Mouse (Mus musculus): Measurements from ENCODE around the gene Gla. TPM values are rescaled to one million over a fixed set of nuclear protein-coding genes. Genes with fewer than 3 reads are reported as not detected.

Gene Gla
- 1 to 10 TPM; 5.1 to 6.7 TPM for polyA plus RNA-seq (2017; shearing (Covaris generic))

DNA sequence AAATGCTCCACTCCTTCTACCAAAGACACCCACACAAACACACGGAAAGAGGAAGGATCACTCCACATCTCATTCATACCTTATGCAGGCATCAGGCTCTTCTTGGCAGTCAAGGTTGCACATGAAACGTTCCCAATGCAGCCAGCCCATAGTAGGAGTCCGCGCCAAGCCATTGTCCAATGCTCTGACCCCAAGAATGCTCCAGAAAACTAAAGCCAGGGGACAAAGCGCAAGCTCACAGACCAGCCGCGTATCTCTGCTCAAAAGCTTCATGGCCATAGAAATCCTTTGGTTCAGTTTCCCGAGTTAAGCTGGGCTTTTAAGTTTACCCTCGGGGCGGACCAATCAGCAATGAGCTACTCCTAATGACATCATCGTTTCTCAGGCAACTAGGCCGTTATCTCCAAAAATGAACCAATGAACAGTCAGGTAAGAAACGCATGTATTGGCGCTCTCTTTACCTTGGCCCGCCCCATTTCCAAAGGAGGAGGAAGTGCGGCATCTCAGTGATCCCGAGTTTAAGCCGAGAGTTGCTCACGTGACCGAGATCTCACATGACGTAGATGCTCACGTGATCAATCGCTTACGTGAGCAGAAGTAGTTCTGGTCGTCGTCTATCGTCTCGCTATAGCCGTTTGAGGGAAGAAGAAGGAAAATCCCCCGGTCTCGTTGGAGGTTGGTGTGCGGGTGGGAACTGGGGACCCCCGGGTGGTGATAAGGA is at the start of gene Gla, which contains the start of gene Hnrnph2:
Gene Gla (minus strand): TSS at position 467 of the 721 bp plus-strand sequence.
Gene Hnrnph2 (plus strand): TSS at position 521 of the 721 bp plus-strand sequence.

DNA sequence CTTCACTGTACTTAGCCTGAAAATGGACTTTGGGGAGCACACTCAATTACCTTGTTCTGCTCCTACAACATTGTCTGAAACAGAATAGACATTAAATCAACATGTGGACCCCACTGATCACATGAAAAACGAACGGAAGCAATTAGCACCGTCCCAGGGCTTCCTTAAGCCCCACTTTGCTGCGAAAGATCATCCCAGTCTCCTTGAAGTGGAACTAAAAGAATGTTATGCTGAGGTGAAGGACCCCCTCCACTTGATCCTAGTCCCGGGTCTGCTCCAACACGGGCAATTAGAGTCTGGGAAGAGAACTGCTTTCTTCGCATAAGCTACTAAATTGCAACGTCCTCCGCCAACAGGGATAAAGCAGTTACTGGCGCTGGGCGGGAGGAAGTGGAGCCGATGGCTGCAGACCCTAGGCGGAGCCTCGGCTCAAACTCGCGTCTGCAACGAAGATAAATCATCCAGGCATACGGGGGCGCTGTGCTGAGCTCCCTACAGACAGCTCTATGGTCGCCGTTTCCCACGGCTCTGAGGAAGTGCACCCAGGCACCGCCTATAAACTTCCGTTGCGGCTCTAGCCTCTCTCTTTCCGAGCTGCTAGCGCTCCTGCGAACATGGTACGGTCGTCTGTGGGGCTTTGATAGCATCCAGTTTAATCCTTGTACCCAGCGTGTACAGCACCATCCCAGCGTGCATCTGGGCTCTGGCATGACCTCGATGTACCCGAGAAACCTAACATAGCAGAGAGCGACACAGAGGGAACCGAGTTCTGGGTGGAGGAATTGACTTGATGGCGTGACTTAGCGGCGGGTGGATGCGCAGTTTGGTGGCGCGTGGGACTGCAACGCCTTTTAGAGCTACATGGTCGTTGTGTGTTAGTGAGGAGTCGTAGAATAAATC is 15.6 kb downstream of the Gla start, which contains the start of gene Rpl36a:
Gene Rpl36a (plus strand): TSS at position 552 of the 900 bp plus-strand sequence.

DNA sequence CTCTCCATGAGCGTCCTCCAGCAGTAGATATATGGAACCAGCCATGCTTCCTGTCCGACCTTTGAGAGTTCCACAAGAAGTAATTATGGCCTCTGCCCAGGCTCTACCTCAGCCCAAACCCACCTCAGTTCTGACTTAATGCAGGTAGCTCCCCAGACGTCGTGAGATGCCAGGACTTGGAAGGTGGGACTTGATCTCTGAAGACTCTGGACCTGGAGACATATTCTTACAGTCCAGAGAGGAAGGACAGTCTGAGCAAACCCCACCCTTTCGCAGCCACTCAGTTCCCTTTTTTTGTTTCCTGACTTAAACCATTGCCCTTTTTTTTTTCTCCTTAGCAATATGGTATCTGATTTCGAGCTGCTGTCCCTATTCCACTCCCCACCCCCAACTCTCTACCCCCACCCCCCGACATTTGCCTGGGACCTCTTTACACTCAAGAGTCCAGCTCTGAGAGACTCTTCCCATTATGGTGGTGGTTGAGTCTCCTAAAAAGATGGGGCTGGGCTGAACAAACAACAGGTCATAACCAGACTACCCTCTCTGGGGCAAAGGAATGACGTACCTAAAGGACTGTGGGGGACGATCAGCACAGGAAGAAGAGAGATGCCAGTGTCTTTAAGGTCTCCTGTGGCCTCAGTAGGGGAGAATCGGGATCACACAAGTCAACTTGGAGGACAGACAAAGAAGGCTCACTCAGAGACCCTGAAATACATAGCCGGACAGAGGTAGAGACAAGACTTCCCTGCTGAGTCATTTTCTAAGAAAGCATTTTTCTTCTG is 17.8 kb downstream of the Gla start, which contains the start of gene Btk:
Gene Btk (minus strand): TSS at position 683 of the 782 bp plus-strand sequence.

DNA sequence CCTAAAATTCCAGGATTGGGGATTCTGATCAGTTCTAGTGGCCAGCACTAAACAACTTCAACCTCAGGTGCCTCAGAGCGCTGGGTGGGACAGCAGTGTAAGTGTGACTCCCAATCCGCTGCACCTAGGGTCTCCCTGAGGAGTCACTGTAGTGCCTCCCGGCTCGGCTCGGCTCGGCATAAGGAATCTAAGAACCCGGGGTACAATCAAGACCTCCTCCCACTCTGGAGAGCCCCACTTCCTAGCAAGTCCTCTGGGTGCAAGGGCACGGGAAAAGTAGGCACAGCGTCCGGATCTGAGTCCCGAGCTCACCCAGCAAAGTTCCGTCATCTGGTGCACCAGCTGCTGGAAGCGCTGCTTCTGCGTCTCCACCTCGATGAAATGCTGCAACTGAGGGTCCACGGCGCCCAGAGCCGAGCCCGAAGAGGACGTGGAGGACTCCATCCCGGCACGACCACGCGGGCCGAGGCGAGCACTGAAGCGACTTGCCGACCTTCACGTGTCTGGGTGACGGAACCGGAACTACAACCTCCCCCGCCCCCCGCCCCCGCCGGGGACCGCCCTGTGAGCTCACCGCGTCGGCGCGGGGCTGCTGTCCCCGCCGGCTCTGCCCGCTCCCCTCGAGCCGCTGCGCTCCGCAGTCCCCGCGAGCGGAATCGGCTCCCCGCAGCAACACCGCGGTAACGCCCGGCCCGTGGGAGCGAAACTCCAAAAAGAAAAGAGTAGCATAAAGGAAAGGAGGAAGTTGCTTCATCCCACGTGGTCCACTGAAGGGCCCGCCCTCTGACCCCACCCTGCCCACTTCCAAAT is 59.6 kb downstream of the Gla start, which contains the start of gene Timm8a1:
Gene Timm8a1 (minus strand): TSS at position 721 of the 810 bp plus-strand sequence.

Other genes with a start within 250 kb of the Gla start
- gene Drp2, start 196.6 kb downstream of the Gla start, polyA plus RNA-seq (2017; shearing (Covaris generic)), result under 1 TPM in 1 of 2 experiments, not detected in 1; 0.20 TPM
- under 1 TPM; 0.19 to 0.92 TPM for gene Taf7l, start 124.6 kb downstream of the Gla start, polyA plus RNA-seq (2017; shearing (Covaris generic))
- gene Timm8a1, start 59.3 kb downstream of the Gla start, polyA plus RNA-seq (2017; shearing (Covaris generic)), result 10 to 100 TPM; 28.3 to 46.8 TPM
- gene Btk, start 17.6 kb downstream of the Gla start, polyA plus RNA-seq (2017; shearing (Covaris generic)), result 1 to 10 TPM in 1 of 2 experiments, under 1 TPM in 1; 0.72 to 1.5 TPM
- 100 to 1,000 TPM; 235 to 245 TPM for gene Rpl36a, start 15.5 kb downstream of the Gla start, polyA plus RNA-seq (2017; shearing (Covaris generic))
- 100 to 1,000 TPM in 1 of 2 experiments, 10 to 100 TPM in 1; 98.4 to 108 TPM for gene Hnrnph2, start 54 bp upstream of the Gla start, polyA plus RNA-seq (2017; shearing (Covaris generic))
- under 1 TPM; 0.82 to 0.88 TPM for gene Armcx4, start 85.4 kb upstream of the Gla start, polyA plus RNA-seq (2017; shearing (Covaris generic))
- gene Armcx1, start 116.8 kb upstream of the Gla start, polyA plus RNA-seq (2017; shearing (Covaris generic)), result 1 to 10 TPM in 1 of 2 experiments, under 1 TPM in 1; 0.56 to 2.4 TPM
- gene Armcx6, start 150.3 kb upstream of the Gla start, polyA plus RNA-seq (2017; shearing (Covaris generic)), result 1 to 10 TPM; 1.2 to 1.7 TPM
- gene Armcx3, start 155.5 kb upstream of the Gla start, polyA plus RNA-seq (2017; shearing (Covaris generic)), result 10 to 100 TPM in 1 of 2 experiments, 1 to 10 TPM in 1; 9.5 to 16.3 TPM
- 1 to 10 TPM; 6.1 to 9.4 TPM for gene Armcx2, start 208.1 kb upstream of the Gla start, polyA plus RNA-seq (2017; shearing (Covaris generic))